Mouse (Mus musculus) spleen, postnatal 4 days (tissue): ENCODE data around the gene D130040H23Rik.
"Not testable (repeated sequence)": the region's sequence is repeated elsewhere in the genome, so short reads cannot be mapped to it uniquely, and the experiment has no call there.

Source experiments
- DNase-seq, 2 experiments: peaks; one replicate each; pipeline ENCODE4 v3.0.0; 2022; ENCODE audit warnings: low spot score in 2 of 2

Gene D130040H23Rik

GRCm38 (mm10) chr8:69270386-69271202 is at the start of gene D130040H23Rik:
Gene D130040H23Rik (plus strand): TSS chr8:69271080.
- peak; percentile 54 to 68 for DNase-seq

GRCm38 (mm10) chr8:69242541-69242940 is 28.3 kb upstream of the D130040H23Rik start:
- DNase-seq, result no peak

- DNase-seq, result no peak
Measured at GRCm38 (mm10) chr8:69268525-69268924, 2.4 kb upstream of the D130040H23Rik start.

GRCm38 (mm10) chr8:69271203-69271554 is 299 bp downstream of the D130040H23Rik start:
- DNase-seq, result no peak

- no peak for DNase-seq
Measured at GRCm38 (mm10) chr8:69272435-69272834, 1.6 kb downstream of the D130040H23Rik start.

GRCm38 (mm10) chr8:69324771-69325170 is 53.9 kb downstream of the D130040H23Rik start:
- DNase-seq, result no peak

GRCm38 (mm10) chr8:69328301-69329288 is 57.7 kb downstream of the D130040H23Rik start:
- DNase-seq, result peak; percentile 72 to 88

GRCm38 (mm10) chr8:69329289-69329688 is 58.4 kb downstream of the D130040H23Rik start:
- DNase-seq, result not testable (repeated sequence)
